Mouse (Mus musculus): Measurements from ENCODE around the gene Fcgr4.
"Not testable (repeated sequence)": the region's sequence is repeated elsewhere in the genome, so short reads cannot be mapped to it uniquely, and the experiment has no call there.

DNA sequence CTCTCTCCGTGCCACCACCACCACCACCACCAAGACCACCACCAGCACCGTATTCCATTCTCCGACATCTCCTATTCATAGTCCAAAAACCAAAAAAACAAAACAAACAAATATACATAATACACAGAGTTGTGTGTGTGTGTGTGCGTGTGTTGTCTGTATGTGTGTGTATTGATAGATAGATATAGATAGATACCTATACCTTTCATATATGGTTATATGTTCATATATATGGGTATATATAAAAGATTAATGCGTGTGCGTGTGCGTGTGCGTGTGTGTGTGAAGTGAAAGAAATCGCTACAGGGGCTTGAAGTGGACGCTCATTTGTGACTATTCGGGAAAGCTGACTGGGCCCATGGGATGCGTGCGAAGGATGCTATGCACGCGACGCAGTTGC lies 52.2 kb downstream of the Fcgr4 start:
- TF ChIP-seq GATA1, TAL1 (IDR thresholded peaks at IDR 0.05; ENCODE audit: low read length): not testable (repeated sequence)

Data from erythroblast, embryonic 14.5 days (primary cell).